Mouse (Mus musculus): ENCODE measurements at regions not wholly inside any gene's neighbourhood (a gene's known extent, or its start where the extent isn't known, plus 50 kb on each side); places are given as distances from the start of the nearest gene placed in this dataset.

DNA sequence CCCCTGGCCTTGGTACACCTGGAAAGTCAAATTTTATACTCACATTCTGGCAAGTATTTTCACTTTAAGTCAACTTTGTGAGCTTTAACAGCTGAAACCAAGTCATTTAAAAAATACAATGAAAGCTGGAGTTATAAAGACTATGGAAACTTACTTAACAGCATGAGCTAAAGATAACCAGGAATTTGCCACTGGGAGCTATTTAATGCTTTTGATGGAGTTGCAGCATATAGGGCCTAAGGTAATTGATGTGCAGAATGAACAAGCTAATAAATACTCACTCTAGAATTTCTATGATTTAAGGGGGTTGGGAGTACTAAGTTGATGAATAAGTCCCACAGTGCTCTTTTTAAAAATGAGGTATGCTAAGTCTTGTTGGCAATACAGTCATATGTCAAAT is 463.5 kb upstream of the Dmac1 start:
- no peak for DNase-seq (ENCODE audit: low read depth, low spot score)

DNA sequence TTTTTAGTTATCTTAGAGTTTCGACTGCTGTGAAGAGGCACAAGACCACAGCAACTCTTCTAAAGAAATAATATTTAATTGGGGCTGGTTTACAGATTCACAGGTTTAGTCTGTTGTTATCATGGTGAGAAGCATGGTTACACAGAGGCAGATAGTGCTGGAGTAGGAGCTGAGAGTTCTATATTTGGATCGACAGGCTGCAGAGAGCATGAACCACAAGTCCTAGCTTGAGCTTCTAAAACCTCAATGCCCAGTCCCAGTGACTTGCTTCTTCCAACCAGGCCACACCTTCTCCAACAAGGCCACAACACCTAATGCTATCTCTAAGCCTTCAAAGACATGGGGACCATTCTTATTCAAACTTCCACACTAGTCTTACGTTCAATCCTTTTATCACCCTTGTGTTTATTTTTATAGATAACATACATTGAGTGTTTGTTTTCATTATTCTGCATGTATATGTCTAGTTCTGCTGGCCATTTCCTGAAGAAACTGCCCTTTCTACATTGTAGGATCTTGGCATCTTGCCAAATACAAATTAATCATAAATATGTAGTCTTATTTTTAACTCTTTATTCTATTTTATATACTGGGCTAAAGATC is 452.8 kb upstream of the Dmac1 start:
- DNase-seq (ENCODE audit: low read depth, low spot score): no peak

DNA sequence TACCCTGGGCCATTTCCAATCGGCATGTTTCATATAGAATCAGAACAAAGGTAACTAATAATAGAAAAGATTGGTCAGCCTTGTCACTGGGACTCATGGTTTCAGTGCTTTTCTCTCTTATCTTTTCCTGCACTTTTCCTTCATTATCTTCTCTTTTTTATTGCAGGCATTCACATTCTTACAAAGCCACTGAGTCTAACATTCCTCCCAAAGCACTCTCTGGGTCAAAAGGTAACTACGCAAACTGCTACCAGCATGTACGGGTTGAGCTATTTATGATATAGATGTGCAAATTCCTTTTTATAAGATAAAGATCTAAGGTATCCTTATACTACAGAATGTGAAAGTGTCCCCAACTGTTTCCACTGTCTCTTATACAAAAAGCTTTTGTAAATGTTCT is 436.5 kb upstream of the Dmac1 start:
- DNase-seq (ENCODE audit: low read depth, low spot score): no peak

DNA sequence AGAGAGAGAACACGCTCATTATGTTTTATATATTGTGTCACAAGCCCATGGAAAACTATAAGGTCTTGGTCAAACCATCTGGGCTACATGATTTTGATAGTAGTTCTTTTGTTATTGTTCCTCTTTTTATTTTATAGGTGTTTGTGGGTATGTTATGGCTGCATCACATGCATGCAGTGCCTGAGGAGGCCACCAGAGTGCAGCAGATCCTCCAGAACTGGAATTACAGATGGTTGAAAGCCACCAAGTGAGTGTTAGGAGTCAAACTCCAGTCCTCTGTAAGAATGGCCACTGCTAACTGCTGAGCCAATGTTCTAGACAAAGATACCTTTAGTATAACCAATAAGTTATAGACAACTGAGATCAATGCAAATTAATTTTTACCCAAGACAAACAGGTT is 435.9 kb upstream of the Dmac1 start:
- no peak for DNase-seq (ENCODE audit: low read depth, low spot score)

DNA sequence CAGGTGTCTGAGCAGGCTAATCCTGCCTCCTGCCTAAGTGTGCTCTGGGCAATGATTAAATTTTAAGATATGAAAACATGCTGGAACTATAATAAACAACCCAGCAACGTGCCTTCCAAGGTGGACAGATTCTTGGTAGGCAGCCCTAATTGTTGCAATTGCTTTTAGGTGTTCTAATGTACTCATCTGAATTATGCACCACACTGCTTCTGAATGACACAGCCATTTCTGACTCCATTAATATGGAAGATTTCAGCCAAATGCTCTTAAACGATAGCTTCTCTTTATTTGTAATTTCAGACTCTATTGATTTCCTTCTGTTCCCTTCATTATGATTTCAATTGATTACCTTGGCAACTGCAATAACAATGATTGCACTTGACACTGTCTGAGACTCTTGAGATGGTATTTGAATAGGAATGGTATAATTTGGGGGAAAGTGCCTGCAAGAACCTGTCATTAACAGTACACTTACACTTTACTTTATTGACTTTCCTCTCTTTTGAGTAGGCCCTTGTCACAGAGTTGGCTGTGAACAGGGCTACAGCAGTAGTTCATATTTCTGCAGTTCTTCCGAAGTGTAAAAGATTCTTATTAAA is 422.8 kb upstream of the Dmac1 start:
- DNase-seq (ENCODE audit: low read depth, low spot score): no peak

DNA sequence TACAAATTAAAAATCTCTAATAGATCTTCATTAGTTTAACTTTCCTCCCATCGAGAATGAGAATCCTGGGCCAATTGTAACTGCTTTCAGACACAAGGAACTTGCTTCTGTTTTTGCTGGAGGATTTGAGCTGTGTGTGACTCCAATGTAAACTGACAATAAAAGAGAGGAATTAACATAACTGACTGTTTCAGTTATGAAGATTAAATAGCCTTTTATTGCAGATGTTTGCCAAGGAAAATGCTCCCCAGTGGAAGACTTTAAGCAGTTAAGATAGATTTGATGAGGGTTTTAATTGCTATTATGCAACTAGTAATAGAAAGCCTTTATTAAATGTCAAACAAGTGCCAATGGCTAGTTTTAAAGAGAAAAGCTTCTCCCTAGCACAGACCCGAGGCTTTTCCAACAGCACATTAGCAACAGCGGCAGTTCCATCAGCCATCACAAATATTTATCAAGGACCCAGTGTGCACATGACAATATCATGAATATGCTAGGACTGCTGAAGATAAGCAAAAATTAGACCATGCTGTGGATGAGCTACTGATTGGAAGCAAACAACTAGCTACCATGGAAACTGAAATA is 398.6 kb upstream of the Dmac1 start:
- DNase-seq (ENCODE audit: low read depth, low spot score): no peak

DNA sequence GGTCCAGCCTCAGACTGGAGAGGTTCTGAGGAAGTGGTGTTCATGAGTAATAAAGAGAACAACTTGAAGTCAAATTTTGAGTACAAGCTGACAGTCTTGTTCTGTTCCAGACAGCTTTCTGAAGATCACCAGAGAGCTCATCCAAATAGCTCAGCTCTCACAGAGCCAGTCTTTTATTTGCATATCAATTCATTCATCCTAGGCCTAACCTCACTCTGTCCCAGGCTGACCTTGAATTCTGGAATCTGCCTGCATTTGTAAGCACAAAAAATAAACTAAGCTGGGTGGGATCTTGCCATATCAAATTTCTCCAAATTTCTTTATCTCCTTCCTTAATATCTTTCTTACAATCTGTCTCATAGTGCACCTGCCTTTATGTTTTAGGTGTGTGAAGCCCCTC is 362.9 kb upstream of the Dmac1 start:
- DNase-seq (ENCODE audit: low read depth, low spot score): no peak

DNA sequence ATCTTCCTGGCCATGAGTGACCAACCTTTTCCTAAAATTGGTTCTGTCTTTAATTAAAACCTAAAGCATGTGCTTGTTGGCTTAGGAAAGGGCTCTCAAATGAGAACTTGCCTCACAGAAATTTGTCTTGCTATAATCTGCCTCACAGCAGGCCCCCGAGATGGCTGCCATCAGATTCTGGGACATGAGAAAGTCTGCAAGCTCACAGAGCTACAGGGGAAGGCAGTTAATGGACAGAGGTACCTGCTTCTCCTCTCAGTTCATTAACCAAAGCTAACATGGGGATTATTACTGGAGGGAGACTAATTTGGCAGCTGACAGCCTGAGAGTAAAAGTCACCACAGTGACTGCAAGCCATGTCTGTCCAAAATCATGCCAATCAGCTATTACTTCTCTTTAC is 358.5 kb upstream of the Dmac1 start:
- no peak for DNase-seq (ENCODE audit: low read depth, low spot score)

DNA sequence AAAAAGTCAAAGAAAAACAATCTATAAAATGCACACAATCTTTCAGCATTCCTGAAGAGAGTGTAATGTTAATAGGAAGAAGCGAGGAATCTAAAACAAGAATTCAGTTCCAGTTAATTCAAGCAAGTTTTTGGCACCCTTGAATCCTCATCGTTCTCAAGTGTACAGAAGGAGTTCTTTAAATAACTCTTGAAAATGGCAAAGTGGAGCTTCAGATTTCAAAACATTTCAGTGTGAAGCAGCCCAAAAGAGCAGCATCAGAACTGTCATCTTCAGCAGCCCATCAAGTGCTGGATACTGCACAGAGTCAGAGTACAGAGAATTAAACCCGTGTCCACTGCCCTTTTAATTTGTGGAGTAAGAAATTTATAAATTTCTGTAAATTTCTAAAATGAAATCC is 311.8 kb upstream of the Dmac1 start:
- no peak for DNase-seq (ENCODE audit: low read depth, low spot score)

DNA sequence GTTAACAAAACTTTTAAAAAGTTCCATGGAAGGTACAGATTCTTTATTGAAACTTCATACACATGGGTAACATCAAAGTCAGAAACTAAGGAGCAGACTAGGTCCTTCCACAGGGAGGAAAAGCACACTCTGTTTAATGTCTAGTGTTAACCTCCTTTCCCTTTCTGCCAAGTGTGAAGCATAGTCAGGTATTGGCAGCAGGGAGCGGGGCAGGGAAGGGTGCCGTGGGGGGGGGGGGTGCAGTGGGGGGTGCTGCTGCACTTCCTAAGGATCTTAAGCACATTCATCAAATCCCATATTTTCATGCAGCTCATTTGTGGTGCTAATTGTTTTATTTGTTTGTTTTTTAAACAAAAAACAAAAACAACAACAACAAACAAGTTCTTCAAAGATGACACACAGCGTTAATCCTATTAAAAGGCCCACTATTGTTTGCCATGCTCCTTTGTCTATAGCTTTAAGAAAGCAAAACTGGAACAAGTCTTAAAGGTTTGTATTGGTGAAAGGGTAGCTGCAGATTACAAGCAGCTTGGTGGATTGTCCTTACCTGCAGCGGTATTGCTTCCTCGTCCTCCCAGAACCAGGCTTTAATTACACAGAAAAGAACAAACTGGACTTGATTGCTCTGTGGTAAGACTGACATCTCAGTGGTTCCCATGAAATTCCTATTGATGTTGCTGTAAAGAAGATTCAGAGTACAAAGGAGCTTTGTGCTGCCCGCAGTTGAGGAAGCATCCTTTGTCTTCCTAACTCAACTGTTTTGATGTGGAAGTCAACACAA is 310.2 kb upstream of the Dmac1 start:
- DNase-seq (ENCODE audit: low read depth, low spot score): no peak

DNA sequence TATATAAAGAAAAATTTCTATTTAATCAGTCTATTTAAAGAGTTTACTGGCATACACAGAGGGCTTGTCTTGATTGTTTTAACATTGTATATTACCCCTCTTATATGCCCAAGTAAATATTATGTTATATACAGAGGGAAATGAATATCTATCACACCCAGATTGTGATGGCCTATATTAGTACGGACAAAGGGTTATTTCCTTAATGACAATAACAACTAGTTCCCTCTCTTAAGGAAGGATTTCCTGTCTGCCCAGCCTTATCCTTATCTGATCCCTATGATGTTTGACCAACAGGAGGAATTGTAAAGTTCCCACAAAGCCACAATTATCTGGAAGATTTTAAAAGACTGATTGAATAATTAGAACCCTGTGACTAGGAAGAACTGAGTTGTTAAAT is 301.8 kb upstream of the Dmac1 start:
- no peak for DNase-seq (ENCODE audit: low read depth, low spot score)

DNA sequence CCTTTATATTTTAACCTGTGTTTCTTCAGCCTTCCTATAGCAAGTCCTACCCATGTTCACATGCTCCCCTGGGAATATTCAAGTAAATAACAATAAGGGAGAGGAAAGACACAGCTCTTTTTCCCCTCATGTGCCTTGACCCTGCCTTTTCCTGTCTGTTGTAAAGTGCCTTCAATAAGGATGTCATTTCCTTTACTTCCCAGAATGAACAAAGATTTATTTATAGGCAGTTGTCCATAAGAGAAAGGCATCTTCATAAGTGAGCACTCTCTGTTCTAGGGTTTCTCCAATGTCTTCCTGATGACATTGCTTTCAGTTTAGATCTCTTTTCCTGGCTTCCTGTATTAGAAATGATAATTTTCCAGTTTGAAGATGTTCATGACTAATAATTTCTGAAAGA is 294.5 kb upstream of the Dmac1 start:
- DNase-seq (ENCODE audit: low read depth, low spot score): no peak

DNA sequence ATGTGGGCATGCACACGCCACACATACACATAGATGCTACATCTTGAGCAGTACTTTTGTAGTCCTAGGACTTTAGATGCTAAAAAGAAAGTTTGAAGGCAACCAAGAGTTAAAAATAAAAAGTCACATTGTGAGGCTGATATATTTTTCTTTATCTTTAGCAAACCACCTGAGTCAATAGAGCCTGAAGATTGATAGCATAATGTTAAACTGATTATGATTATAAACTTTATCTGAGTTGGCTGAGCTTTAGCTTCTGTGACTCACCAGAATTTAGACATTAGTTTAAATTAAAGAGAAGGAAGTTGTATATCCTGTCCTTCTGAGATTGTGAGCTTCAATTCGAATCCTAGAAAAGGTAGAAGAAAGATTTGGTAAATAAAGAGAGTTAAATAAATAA is 289.5 kb upstream of the Dmac1 start:
- no peak for DNase-seq (ENCODE audit: low read depth, low spot score)

DNA sequence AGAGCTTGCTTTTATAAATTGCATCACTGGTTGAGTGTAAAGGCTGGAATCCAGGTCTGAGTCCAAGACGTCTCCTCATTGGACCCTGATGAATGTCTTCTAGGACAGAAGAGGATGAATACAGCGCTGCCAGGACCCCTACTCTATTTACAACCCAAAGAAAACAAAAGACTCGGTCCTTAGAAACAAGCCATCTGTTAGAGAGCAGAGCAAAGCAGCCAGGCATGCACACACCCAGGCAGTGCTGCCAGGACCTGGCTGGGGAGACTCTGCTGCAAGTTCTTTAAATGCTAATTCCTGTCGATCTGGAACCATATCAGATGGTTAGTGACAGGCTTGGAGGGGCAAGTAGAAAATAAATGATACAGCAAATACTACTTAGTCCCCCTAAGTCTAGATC is 284.4 kb upstream of the Dmac1 start:
- DNase-seq (ENCODE audit: low read depth, low spot score): peak; percentile 45

DNA sequence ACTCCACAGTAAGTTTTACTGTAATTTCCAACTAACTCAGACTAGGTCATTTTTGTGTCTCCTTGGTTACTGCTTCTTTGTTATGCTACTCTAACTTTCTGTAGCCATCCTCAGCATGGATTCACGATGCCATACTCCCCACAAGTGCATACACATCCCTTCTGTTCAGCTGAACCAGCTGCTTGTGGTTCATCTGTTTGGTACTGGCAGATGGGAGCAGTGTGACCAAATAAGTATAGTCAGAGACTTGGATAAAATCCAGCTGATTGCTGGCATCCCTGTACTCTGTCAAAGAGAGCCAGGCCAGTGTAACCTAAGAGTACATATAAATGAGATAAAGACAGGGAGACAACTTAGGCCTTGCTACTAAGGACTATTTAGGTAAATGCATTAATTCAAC is 283.7 kb upstream of the Dmac1 start:
- DNase-seq (ENCODE audit: low read depth, low spot score): peak; percentile 23

DNA sequence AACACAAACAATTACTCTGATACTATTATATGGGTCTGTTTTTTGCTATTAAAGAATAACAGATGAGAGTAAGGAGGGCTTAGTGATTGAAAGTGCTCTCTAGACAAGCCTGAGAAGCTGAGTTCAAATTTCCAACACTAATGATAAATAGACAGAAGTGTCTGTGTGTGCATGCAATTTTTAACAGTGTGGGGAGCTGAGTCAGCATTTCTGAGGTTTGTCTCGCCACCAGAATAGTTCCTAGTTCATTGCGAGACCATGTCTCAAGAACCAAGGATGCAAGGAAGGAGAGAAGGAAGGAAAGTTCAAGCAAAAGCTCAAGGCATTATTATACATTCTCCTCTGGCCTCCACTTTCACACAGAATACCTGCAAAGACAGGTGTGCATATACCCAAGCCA is 259.7 kb upstream of the Dmac1 start:
- DNase-seq (ENCODE audit: low read depth, low spot score): no peak

DNA sequence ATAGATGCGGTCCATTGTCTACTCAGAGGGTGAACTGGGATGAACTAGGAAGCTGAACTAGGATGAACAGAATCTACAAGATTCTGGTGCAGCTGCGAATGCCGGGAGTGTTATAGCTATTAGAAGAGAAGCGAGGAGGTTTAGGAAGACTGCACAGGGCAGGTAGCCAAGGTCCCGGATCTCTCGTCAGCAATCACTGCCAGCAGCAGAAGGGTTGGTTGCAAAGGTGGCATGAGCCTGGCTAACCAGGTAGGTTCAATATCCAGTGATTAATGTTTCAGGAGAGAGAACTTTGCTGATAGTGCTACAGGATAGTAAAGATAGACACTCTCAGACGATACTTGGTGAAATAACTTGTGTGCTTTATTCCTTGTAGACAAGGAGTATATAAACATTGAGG is 257.0 kb upstream of the Dmac1 start:
- no peak for DNase-seq (ENCODE audit: low read depth, low spot score)

DNA sequence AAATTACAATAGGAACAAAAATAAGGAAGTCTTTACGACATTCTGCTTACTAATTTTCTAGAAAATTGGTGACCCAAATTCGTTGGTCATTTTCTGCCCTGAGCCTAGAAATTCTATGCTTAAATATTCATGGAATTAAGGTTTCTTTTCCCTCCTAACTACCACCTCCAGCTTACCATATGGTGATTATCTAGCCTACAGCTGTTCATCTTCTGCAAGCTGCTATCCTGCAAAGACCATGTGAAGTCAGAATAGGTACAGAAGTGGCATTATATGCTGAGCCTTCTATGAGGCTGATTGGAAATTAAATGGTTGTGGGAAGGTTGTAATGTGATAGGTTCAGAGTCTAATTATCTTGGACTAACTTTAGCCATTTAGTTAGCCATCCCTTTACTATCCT is 251.5 kb upstream of the Dmac1 start:
- no peak for DNase-seq (ENCODE audit: low read depth, low spot score)

DNA sequence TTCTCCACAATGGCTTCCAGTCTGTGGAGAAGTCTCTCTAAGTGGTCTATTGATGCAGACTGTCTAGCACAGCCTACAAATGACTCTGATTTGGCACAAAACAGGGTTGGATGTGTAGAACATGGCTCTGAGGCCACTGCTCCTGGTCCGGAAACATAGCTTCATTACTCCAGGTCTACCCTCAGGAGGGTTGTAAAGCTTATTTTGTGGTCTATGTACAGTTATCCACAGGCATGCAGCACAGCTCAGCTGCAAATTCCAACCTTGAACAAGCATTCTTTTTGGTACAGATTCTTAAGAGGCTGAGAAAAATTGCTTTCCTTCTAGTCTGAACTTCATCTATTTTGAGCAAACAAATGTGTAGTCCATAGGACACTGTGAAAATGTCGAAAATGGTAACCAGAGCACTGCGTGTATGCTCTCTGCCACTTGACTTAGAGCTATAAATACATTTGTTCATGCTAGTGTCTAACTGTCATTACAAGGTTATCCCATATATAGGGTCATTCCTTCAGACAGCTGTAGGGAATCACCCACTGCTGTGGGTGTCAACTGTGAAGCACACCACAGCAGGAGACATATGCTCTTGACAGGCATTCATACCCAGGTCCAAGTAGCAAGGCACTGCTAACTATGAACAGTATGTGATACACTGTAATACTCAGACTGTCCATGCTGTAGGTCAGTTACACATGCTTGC is 239.5 kb upstream of the Dmac1 start:
- DNase-seq (ENCODE audit: low read depth, low spot score): no peak
